Mouse (Mus musculus) kidney, adult 8-10 months (tissue): Measurements from ENCODE around the gene Podn.
A peak's percentile ranks its signal among the peaks of the same experiment; 100 is the strongest.

Experiments
- DNase-seq, 2 experiments: peaks; one replicate each; pipeline ENCODE4 v3.0.0; 2022

Gene Podn

GRCm38 (mm10) chr4:108037027-108037426 lies 59.2 kb downstream of the Podn start:
- DNase-seq = no peak

- no peak for DNase-seq
These were observed 63.0 kb downstream of the Podn start for GRCm38 (mm10) chr4:108033041-108033764.

- DNase-seq = no peak
These were observed 63.8 kb downstream of the Podn start for GRCm38 (mm10) chr4:108032352-108032849.

- peak in 1 of 2 experiments; percentile 44 for DNase-seq
These were observed 64.5 kb downstream of the Podn start for GRCm38 (mm10) chr4:108031502-108032351.

GRCm38 (mm10) chr4:108030888-108031501 lies 65.2 kb downstream of the Podn start:
- DNase-seq = no peak

- DNase-seq = no peak
These were observed 70.1 kb downstream of the Podn start for GRCm38 (mm10) chr4:108026193-108026592.

GRCm38 (mm10) chr4:108025269-108025668 lies 71.0 kb downstream of the Podn start:
- DNase-seq = peak; percentile 67 to 76

GRCm38 (mm10) chr4:108024641-108025040 lies 71.6 kb downstream of the Podn start:
- peak; percentile 43 to 75 for DNase-seq

GRCm38 (mm10) chr4:108023186-108023585 lies 73.1 kb downstream of the Podn start:
- DNase-seq = peak in 1 of 2 experiments; percentile 43

GRCm38 (mm10) chr4:108020178-108020577 lies 76.1 kb downstream of the Podn start:
- DNase-seq = no peak

- DNase-seq = no peak
These were observed 77.0 kb downstream of the Podn start for GRCm38 (mm10) chr4:108018961-108019921.

GRCm38 (mm10) chr4:108018241-108018923 lies 77.9 kb downstream of the Podn start:
- DNase-seq = no peak

- no peak for DNase-seq
These were observed 78.4 kb downstream of the Podn start for GRCm38 (mm10) chr4:108017839-108018238.

- no peak for DNase-seq
These were observed 79.9 kb downstream of the Podn start for GRCm38 (mm10) chr4:108016321-108016720.

GRCm38 (mm10) chr4:108015067-108015765 lies 81.0 kb downstream of the Podn start:
- DNase-seq = peak; percentile 52 to 60

- no peak for DNase-seq
These were observed 81.8 kb downstream of the Podn start for GRCm38 (mm10) chr4:108014466-108014865.

- no peak for DNase-seq
These were observed 87.7 kb downstream of the Podn start for GRCm38 (mm10) chr4:108008541-108008940.

GRCm38 (mm10) chr4:108007532-108008103 lies 88.6 kb downstream of the Podn start:
- DNase-seq = no peak

- no peak for DNase-seq
These were observed 90.9 kb downstream of the Podn start for GRCm38 (mm10) chr4:108005328-108005727.

GRCm38 (mm10) chr4:107999380-107999779 lies 96.9 kb downstream of the Podn start:
- no peak for DNase-seq
